Mouse (Mus musculus) urinary bladder, postnatal 0 days (tissue): ENCODE data around the gene Meox2. TPM values are rescaled to one million over a fixed set of nuclear protein-coding genes. Genes with fewer than 3 reads are reported as not detected.

Experiments used
- polyA plus RNA-seq: library from polyadenylated mRNA; unstranded; fragments of >200 nt; fragmentation: Nextera tagmentation; extraction: Ambion mirVana; gene quantifications from 2 replicates; pipeline ENCODE4 v1.2.1, GENCODE M21; 2015

The Meox2 gene
- 1.8 and 2.6 TPM in 2 replicates for polyA plus RNA-seq

GRCm38 (mm10) chr12:37108390-37108738 is at the start of gene Meox2:
Gene Meox2 (plus strand): TSS chr12:37108540.

Other genes with a start within 250 kb of the Meox2 start
- 1.7 and 1.9 TPM in 2 replicates for gene Agmo, start 133.1 kb downstream of the Meox2 start, polyA plus RNA-seq